Mouse (Mus musculus) brain, embryonic 14.5 days (tissue): ENCODE results near the gene Cd300lg.

Experiments
- CTCF ChIP-seq: fragments of 200-500 bp; IDR thresholded peaks from 2 replicates; pipeline ENCODE4 v1.5.1; 2012; ENCODE audit warnings: inconsistent platforms, mild to moderate bottlenecking, moderate library complexity, borderline replicate concordance; ENCODE audit not compliant: insufficient read depth, insufficient read length; ENCODE audit errors: extremely low read depth
- POLR2A ChIP-seq: fragments of 200-500 bp; IDR thresholded peaks from 2 replicates; pipeline ENCODE4 v1.6.1; 2012; ENCODE audit warnings: mild to moderate bottlenecking, inconsistent platforms, borderline replicate concordance; ENCODE audit not compliant: poor library complexity, insufficient read depth, insufficient read length, severe bottlenecking; ENCODE audit errors: extremely low read depth

DNA sequence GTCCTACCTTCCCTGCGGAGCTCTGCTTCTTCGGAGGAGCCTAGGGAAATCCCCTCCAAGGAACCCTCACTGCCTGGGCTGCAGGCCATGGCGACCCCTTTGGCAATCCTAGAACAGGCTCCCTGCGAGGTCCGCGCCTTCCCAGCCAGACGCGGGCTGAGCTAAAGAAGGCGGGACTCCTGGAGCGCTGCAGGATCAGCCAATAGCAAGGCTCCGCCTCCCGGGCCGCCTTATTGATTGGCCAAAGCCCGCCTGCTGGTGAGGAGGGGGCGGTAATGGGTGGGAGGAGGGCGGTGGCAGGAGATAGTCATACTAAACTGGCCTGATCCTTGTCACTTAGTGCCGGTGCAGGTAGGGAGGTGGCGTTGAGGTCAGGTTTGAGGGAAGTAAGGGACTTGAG is 41.0 kb downstream of the Cd300lg start:
- TF ChIP-seq CTCF (no peak), POLR2A (no peak)
